Mouse (Mus musculus) liver, embryonic 12.5 days (tissue): Measurements from ENCODE around the gene Tmem132b. TPM values are rescaled to one million over a fixed set of nuclear protein-coding genes. Genes with fewer than 3 reads are reported as not detected.

Source experiments
- ATAC-seq: fragments of 200-750 bp; cut with Nextera tagmentation; 2 replicates; pipeline ENCODE4 v1.8.0; 2017; ENCODE audit warnings: moderate number of reproducible peaks, mild to moderate bottlenecking, moderate library complexity
- H3K27ac ChIP-seq: fragments of 300-500 bp; sonication (generic); 2 replicates; pipeline ENCODE4 v1.5.1; 2016; ENCODE audit warnings: mild to moderate bottlenecking
- H3K27me3 ChIP-seq: fragments of 300-500 bp; sonication (generic); replicated peaks from 2 replicates; pipeline ENCODE4 v1.6.1; 2016; ENCODE audit warnings: mild to moderate bottlenecking, moderate library complexity
- H3K36me3 ChIP-seq: fragments of 300-500 bp; sonication (generic); 2 replicates; pipeline ENCODE4 v1.6.1; 2016; ENCODE audit warnings: mild to moderate bottlenecking, moderate library complexity
- H3K4me1 ChIP-seq: fragments of 300-500 bp; sonication (generic); 2 replicates; pipeline ENCODE4 v1.6.1; 2016
- H3K4me2 ChIP-seq: fragments of 300-500 bp; sonication (generic); 2 replicates; pipeline ENCODE4 v1.6.1; 2016; ENCODE audit warnings: mild to moderate bottlenecking, moderate library complexity
- H3K4me3 ChIP-seq: fragments of 300-500 bp; sonication (generic); 2 replicates; pipeline ENCODE4 v1.5.1; 2016; ENCODE audit warnings: mild to moderate bottlenecking, moderate library complexity
- H3K9ac ChIP-seq: fragments of 300-500 bp; sonication (generic); 2 replicates; pipeline ENCODE4 v1.6.1; 2016; ENCODE audit warnings: mild to moderate bottlenecking, moderate library complexity
- H3K9me3 ChIP-seq: fragments of 300-500 bp; sonication (generic); replicated peaks from 2 replicates; pipeline ENCODE4 v1.6.1; 2016; ENCODE audit warnings: mild to moderate bottlenecking, moderate library complexity
- WGBS: fragments of 180-500 bp; shearing (Covaris S2); methylation state at CpG from one replicate; pipeline ENCODE4 v1.1.7; 2016; ENCODE audit not compliant: insufficient replicate concordance; 5-methylcytosine and 5-hydroxymethylcytosine counted together
- polyA plus RNA-seq: library from polyadenylated mRNA; unstranded; fragments of >200 nt; fragmentation: Nextera tagmentation; extraction: Ambion mirVana; gene quantifications from 2 replicates; pipeline ENCODE4 v1.2.1, GENCODE M21; 2016

Tmem132b gene
- polyA plus RNA-seq, 1 experiment from 2014 or later, result 0.02 TPM

DNA sequence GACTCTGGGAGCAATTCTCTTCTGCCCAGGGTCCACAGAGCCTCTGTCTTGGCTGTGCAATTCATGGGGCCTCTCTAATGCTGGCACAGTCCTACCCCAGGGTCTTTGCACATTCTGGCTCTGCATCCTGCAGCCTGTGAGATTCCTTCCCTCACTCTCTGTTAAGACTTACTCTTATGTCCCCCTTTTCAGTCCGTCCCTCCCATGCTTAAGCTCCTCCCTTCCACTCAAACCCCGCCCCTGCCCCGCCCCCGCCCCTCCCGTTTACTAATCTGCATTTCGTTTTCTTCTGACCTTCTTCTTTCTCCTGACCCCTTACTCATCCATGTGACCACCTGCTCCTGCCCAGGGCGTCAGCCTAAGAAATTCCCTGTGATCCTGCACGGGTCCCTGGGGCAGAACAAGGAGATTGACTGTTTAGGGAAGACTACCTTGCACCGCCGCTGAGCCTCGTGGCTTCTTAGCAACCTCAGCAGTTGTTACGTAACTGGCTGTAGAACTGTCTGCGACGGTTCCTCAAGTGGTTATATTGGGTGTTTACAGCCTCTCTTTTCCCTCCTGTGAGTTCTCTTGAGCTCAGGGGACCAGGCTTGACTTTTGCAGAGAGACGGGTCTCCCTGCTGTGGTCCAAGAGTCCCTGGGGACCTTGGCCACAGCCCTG lies 10.5 kb upstream of the Tmem132b start:
- peak overlapping the region; percentile 36 for H3K4me3 ChIP-seq
- H3K27ac ChIP-seq, result no peak overlapping the region
- ATAC-seq, result peak; percentile 25; the same call in 1 of the 2 replicates
- H3K9ac ChIP-seq, result peak overlapping the region; percentile 7; the same call in 1 of the 2 replicates
- no peaks in the 10 kb centered on the region for H3K27me3 ChIP-seq
- peak overlapping the region; percentile 59 for H3K4me2 ChIP-seq
- WGBS, result 5% methylated on average over 15 of the region's 15 CpGs
- peaks cover 18% of the 10 kb centered on the region for H3K36me3 ChIP-seq
- H3K9me3 ChIP-seq, result no peaks in the 10 kb centered on the region
- H3K4me1 ChIP-seq, result peaks cover 8% of the 10 kb centered on the region; the same call in 1 of the 2 replicates

DNA sequence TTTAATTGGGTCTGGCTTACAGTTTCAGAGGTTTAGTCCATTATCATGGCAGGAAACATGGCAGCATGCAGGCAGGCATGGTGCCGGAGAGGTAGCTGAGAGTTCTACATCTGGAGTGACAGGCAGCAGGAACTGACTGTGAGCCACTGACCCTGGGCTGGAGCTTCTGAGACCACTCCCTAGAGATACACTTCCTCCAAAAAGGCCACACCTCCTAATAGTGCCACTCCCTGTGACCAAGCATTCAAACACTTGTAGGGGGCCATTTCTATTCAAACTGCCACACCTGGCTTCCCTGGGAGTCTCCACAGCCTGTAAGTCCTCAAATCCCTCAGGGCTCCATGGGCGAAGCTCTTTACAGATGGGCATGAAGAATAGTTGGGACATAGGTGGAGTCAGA lies 8.2 kb upstream of the Tmem132b start:
- peaks cover 12% of the 10 kb centered on the region for H3K27me3 ChIP-seq
- peaks cover 8% of the 10 kb centered on the region; the same call in 1 of the 2 replicates for H3K4me1 ChIP-seq
- H3K27ac ChIP-seq, result no peak overlapping the region
- 0 out of 2 replicates have a peak, but pooled peaks cover 4% of the 10 kb centered on the region for H3K36me3 ChIP-seq
- H3K4me2 ChIP-seq, result no peak overlapping the region
- H3K4me3 ChIP-seq, result no peak overlapping the region
- WGBS, result 50% methylated on average over 2 of the region's 2 CpGs
- H3K9ac ChIP-seq, result no peak overlapping the region
- ATAC-seq, result no peak
- H3K9me3 ChIP-seq, result peaks cover 8% of the 10 kb centered on the region

DNA sequence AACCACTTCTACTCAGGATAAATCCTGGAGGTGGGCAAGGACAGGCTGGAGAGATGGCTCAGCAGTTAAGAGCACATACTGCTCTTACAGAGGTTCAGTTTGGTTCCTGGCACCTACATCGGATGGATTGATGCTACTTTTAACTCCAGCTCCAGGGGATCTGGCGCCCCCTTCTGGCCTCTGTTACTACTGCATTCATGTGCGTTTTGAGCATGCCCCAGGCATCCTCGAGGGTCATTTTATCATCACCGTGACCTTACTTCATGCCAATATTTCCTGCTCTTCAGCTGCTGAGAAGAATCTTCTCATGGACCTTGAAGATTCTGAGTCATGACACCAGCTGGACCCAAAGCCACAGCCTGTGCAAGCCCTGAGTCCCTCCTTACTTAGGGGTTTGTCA lies 6.1 kb upstream of the Tmem132b start:
- no peak overlapping the region for H3K27ac ChIP-seq
- H3K4me3 ChIP-seq, result no peak overlapping the region
- peaks cover 8% of the 10 kb centered on the region for H3K9me3 ChIP-seq
- H3K36me3 ChIP-seq, result no peaks in the 10 kb centered on the region
- 46% methylated on average over 5 of the region's 5 CpGs for WGBS
- peaks cover 34% of the 10 kb centered on the region for H3K27me3 ChIP-seq
- no peak for ATAC-seq
- H3K4me1 ChIP-seq, result peaks cover 8% of the 10 kb centered on the region; the same call in 1 of the 2 replicates
- no peak overlapping the region for H3K9ac ChIP-seq
- no peak overlapping the region for H3K4me2 ChIP-seq

DNA sequence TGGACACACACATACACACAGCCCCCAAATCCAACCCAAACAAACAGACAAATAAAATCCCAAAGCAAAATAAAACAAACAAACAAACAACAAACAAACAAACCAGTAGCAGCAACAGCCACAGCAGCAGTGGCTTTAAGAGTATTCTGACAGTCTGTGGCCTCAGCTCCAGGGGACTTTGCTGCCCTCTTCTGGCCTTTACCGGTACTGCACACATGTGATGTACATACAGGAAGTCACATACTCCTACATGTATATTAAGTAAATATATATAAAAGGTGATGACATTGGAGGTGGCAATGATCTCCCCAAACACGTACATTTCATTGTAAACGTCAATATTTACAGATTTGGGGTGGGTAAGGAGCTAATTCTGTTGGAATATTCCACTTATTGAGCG lies 5.1 kb upstream of the Tmem132b start:
- Histone ChIP-seq H3K27me3 (peaks cover 43% of the 10 kb centered on the region), H3K4me2 (no peak overlapping the region), H3K4me3 (no peak overlapping the region), H3K9me3 (peaks cover 8% of the 10 kb centered on the region), H3K9ac (no peak overlapping the region), H3K36me3 (no peaks in the 10 kb centered on the region), H3K27ac (no peak overlapping the region), H3K4me1 (peaks cover 1% of the 10 kb centered on the region; the same call in 1 of the 2 replicates)
- no peak for ATAC-seq
- 60% methylated on average over 4 of the region's 4 CpGs for WGBS

- no peak overlapping the region for H3K4me3 ChIP-seq
- ATAC-seq, result no peak
- no peak overlapping the region for H3K4me2 ChIP-seq
- H3K27ac ChIP-seq, result no peak overlapping the region
- peaks cover 8% of the 10 kb centered on the region for H3K9me3 ChIP-seq
- peaks cover 69% of the 10 kb centered on the region for H3K27me3 ChIP-seq
- H3K9ac ChIP-seq, result no peak overlapping the region
- 4% methylated on average over 5 of the region's 5 CpGs for WGBS
- H3K36me3 ChIP-seq, result no peaks in the 10 kb centered on the region
- H3K4me1 ChIP-seq, result no peaks in the 10 kb centered on the region; the same call in 1 of the 2 replicates
Measured at GRCm38 (mm10) chr5:125529109-125529508, 2.5 kb upstream of the Tmem132b start.

GRCm38 (mm10) chr5:125532191-125532544 lies 594 bp downstream of the Tmem132b start:
- Histone ChIP-seq H3K4me3 (peak overlapping the region; percentile 35), H3K9ac (no peak overlapping the region)

DNA sequence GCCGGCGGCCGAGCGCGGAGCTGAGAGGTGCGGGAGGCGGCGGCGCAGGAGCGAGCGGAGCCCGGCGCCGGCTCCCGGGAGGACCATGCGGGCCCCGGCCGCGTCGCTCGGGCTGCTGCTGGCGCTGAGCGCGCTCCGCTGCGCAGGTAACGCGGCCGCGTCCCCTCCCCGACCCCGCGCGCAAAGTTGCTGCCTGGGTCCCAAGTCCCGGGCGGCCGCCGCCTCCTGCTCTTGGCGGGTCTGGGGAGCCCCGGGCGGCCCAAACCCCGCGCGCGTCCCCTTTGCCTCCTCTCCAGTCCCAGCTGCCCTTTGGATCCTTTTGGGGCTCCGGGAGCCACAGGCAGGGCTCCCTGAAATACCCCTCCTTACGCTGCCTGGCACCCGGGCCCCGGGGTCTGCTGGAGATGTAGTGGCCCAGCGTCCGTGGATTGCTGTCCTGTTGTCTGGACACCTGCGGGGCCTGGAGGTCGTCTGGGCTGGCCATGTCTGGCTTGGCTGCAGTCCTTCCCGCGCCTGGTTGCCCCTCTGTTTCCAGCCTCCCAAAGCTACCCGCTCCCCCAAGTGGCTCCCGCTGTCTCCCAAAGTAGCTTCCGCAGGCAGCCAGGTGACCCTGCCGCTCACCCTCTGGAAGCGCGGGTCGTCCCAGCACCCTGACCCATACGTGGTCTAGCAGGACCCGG lies 1.1 kb downstream of the Tmem132b start:
- Histone ChIP-seq H3K36me3 (no peaks in the 10 kb centered on the region), H3K4me2 (peak overlapping the region; percentile 56), H3K9me3 (no peaks in the 10 kb centered on the region), H3K4me3 (peak overlapping the region; percentile 35), H3K4me1 (no peaks in the 10 kb centered on the region; the same call in 1 of the 2 replicates), H3K27ac (no peak overlapping the region), H3K9ac (no peak overlapping the region), H3K27me3 (peaks cover 89% of the 10 kb centered on the region)
- ATAC-seq, result no peak
- WGBS, result 4% methylated on average over 59 of the region's 64 CpGs

More at GRCm38 (mm10) chr5:125532191-125532544, 594 bp downstream of the Tmem132b start:
- Histone ChIP-seq H3K4me1 (no peaks in the 10 kb centered on the region; the same call in 1 of the 2 replicates), H3K9me3 (no peaks in the 10 kb centered on the region), H3K4me2 (peak overlapping the region; percentile 56), H3K36me3 (no peaks in the 10 kb centered on the region), H3K27ac (no peak overlapping the region), H3K27me3 (peaks cover 94% of the 10 kb centered on the region)
- 0 out of 2 replicates have a peak, but pooled peaks have one; percentile 31 for ATAC-seq
- 2% methylated on average over 22 of the region's 30 CpGs for WGBS

- H3K27ac ChIP-seq, result no peak overlapping the region
- H3K9ac ChIP-seq, result no peak overlapping the region
- ATAC-seq, result no peak
- no peak overlapping the region for H3K4me2 ChIP-seq
- no peaks in the 10 kb centered on the region; the same call in 1 of the 2 replicates for H3K4me1 ChIP-seq
- no peaks in the 10 kb centered on the region for H3K36me3 ChIP-seq
- H3K4me3 ChIP-seq, result no peak overlapping the region
- H3K27me3 ChIP-seq, result peaks cover 83% of the 10 kb centered on the region
- no peaks in the 10 kb centered on the region for H3K9me3 ChIP-seq
- WGBS, result 4% methylated on average over 24 of the region's 24 CpGs
Measured at GRCm38 (mm10) chr5:125533225-125533900, 1.8 kb downstream of the Tmem132b start.

DNA sequence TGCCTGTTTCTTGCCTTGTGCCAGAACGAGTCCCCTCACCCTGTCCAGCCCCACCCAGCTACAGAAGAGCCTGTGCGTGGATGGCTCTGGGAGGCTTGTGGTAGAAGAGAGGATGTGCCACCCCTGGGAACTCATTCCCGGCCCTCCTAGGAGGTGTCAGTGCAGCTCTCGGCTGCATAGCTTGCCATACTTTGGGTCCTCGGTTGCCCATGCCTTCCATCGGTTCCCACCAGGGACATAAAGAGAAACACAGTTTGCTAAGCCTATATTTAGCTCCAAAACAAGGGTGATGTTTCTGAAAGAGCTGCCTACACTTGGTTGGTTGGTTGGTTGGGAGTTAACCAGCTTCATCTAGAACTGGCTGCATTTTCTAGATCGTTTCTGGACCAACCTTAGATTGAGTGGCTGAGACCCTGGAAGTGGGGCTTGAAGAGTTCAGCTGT lies 2.6 kb downstream of the Tmem132b start:
- Histone ChIP-seq H3K4me1 (no peaks in the 10 kb centered on the region; the same call in 1 of the 2 replicates), H3K9me3 (no peaks in the 10 kb centered on the region), H3K27ac (no peak overlapping the region), H3K9ac (no peak overlapping the region), H3K36me3 (no peaks in the 10 kb centered on the region), H3K27me3 (peaks cover 75% of the 10 kb centered on the region), H3K4me3 (no peak overlapping the region), H3K4me2 (no peak overlapping the region)
- 8% methylated on average over 7 of the region's 7 CpGs for whole genome bisulfite sequencing
- no peak for ATAC-seq

DNA sequence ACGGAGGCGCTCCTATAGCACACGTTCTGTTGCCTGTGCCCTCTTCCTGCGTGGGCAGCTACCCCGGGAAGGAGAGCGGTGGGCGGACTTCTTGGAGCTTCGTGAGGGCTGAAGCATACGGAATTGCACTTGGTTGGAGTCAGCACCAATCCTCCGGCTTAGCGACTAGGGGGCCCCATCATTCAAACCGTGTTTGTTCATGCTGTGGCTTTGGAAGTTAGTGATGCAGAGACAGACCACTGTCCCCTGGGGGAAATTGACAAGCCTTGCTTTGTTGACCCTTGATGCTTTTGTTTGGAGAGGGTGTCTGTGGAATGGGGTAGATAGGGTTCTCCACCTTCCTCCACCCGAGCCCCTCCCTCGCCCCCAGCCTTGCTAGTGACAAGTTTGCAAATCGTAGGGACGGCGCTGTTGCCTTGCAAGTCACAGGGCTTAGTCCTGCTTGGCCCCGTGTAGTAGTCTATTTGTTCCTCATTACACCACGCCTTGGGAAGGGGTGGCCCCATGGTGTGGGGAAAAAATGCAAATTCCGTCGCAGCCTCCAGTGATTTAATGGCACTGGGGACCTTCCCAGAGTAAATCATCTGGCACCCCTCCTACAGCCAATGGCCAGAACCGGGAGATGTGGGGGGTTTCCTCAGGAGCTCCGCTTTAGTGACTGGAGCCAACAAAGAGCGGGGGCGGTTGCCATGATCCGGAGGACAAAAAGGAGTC lies 3.2 kb downstream of the Tmem132b start:
- H3K4me3 ChIP-seq, result no peak overlapping the region
- 5% methylated on average over 26 of the region's 26 CpGs for WGBS
- no peak overlapping the region for H3K4me2 ChIP-seq
- ATAC-seq, result no peak
- no peaks in the 10 kb centered on the region; the same call in 1 of the 2 replicates for H3K4me1 ChIP-seq
- H3K27ac ChIP-seq, result no peak overlapping the region
- no peaks in the 10 kb centered on the region for H3K36me3 ChIP-seq
- H3K9me3 ChIP-seq, result no peaks in the 10 kb centered on the region
- peaks cover 69% of the 10 kb centered on the region for H3K27me3 ChIP-seq
- no peak overlapping the region for H3K9ac ChIP-seq

DNA sequence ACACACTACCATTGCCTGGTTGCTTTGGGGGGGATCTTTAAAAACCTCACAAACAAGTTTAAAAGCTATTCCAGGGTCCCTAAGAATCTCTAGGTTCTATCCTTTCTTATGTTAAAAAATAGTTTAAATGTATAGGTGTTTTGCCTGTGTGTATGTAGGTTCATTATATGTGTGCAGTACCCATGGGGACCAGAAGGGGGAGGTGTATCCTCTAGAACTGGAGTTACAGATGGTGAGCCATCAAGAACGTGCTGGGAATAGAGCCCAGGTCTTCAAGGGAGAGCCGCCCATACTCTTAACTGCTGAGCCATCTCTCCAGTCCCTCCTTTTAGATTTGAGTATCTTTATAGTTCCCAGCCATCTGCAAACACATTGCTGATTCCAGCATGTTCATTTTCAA lies 13.5 kb downstream of the Tmem132b start:
- no peak overlapping the region for H3K27ac ChIP-seq

More for the DNA sequence above, 13.5 kb downstream of the Tmem132b start:
- Histone ChIP-seq H3K27me3 (peaks cover 39% of the 10 kb centered on the region), H3K4me1 (no peaks in the 10 kb centered on the region), H3K4me2 (no peak overlapping the region), H3K9ac (no peak overlapping the region), H3K36me3 (no peaks in the 10 kb centered on the region), H3K4me3 (no peak overlapping the region), H3K9me3 (no peaks in the 10 kb centered on the region)
- ATAC-seq, result no peak
- WGBS, result 66% methylated on average over 2 of the region's 2 CpGs
